Mouse (Mus musculus): ENCODE measurements at regions not wholly inside any gene's neighbourhood (a gene's known extent, or its start where the extent isn't known, plus 50 kb on each side); places are given as distances from the start of the nearest gene placed in this dataset.

- DNase-seq, result no peak
Observed at GRCm38 (mm10) chr14:105841888-105842287, 54.7 kb downstream of the Spry2 start.

DNA sequence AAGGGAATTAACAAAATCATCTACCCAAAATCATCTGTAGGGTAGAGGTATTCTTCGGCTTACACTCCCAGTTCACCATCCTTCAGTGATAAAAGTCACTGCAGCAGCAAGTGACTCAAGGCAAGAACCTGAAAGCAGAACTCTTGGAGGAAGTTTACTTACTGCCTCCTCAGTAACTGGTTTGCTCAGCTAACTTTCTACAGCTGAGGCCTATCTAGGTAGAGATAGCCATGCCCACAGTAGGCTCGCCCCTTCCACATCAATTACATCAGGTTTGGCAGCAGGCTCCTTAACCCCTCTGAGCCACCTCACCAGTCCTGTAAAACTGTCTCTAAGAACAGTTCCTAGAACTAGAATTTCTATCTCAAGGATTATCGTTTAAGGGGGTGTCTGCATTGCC is 59.1 kb downstream of the Spry2 start:
- no peak for DNase-seq

GRCm38 (mm10) chr14:105830701-105831100 is 65.9 kb downstream of the Spry2 start:
- no peak for DNase-seq

- DNase-seq, result no peak
Observed at GRCm38 (mm10) chr14:105830301-105830700, 66.3 kb downstream of the Spry2 start.

GRCm38 (mm10) chr14:105823129-105823528 is 73.5 kb downstream of the Spry2 start:
- DNase-seq, result no peak

- no peak for DNase-seq
Observed at GRCm38 (mm10) chr14:105822653-105823052, 74.0 kb downstream of the Spry2 start.

- DNase-seq, result no peak
Observed at GRCm38 (mm10) chr14:105819534-105819933, 77.1 kb downstream of the Spry2 start.

- DNase-seq, result no peak
Observed at GRCm38 (mm10) chr14:105818841-105819240, 77.8 kb downstream of the Spry2 start.

DNA sequence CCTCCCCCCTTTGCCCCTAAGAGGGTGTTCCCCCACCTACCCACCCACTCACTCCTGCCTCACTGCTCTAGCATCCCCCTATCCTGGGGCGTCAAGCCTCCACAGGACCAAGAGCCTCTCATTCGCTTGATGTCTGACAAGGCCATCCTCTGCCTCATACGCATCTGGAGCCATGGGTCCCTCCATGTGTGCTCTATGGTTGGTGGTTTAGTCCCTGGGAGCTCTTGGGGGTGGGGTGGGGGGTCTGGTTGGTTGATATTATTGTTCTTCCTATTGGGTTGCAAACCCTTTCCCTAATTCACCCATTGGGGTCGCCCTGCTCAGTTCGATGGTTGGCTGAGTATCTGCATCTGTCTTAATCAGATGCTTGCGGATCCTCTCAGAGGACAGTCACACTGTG is 79.1 kb downstream of the Spry2 start:
- DNase-seq, result no peak

DNA sequence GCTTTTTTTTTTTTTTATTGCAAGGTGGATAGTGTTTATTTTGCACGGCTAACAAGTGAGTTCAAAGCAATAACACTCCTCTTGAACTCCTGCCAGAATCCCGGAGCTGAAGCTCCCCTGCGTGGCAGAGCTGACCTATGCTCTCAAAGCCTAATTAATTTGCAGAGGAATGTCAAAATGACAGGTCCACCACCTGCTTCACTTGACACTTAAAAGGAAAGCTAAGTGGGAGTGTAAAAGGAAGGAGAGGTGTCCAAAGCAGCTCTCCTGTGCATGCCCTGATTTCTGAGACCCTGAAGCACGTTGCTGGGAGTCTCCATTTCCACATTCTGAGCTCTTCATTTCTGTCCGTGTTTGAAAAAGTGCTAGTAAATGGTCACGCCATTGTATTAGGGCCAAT is 80.8 kb downstream of the Spry2 start:
- peak; percentile 34 for DNase-seq

- DNase-seq, result no peak
Observed at GRCm38 (mm10) chr14:105815281-105815680, 81.3 kb downstream of the Spry2 start.

DNA sequence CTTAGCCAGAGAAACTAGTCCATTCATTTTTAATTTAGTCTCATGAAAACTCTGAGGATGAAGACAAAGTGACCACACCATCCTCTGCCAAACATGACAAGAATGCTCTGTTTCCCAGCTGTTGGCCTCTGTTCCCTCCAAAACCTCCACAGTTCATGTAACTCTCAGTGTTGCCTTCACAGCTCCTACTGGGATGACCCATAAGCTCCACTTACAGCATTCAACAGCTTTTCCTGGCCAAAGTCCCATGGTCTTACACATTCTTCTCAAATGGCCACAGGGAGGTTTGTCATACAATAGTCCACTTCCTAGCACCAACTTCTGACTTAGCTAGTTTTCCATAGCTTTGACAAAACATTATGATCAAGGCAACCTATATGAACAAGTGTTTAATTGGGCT is 83.0 kb downstream of the Spry2 start:
- no peak for DNase-seq

DNA sequence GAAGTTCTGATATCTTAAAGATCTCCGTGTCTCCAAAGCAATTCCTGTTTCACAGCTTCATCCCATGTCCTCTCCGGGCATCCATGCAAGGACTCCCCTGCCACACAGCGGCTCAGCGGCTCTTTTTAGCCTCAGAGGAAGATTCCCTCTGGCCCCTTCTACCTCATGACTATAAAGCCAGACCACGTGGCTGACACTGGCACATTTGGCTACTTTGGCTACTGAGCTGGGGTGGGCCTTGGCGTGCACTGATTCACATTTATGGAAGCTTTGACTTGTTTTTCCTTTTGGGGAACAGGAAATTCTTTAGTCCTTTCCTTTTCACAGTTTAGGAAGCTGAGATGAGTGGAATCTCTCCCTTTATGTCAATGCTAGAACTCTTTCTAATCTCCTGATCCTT is 83.5 kb downstream of the Spry2 start:
- DNase-seq, result no peak

DNA sequence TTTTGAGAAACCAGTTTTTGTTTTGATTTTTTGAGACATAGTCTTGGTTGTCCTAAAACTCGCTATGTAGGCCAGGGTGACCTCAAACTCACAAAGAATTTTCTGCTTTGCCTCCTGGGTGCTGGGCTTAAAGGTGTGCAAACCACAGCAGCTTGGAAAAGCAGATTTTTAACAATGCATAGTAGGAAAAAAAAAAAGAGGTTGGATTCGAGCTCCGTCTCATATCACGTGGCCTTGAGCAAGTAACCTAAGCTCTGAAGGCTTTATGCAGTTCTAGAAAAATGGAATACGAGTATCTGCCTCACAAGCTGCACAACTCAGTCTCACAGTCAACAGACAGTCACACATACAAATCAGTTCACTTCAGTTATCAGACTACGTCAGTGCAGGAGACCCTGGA is 90.9 kb downstream of the Spry2 start:
- no peak for DNase-seq

DNA sequence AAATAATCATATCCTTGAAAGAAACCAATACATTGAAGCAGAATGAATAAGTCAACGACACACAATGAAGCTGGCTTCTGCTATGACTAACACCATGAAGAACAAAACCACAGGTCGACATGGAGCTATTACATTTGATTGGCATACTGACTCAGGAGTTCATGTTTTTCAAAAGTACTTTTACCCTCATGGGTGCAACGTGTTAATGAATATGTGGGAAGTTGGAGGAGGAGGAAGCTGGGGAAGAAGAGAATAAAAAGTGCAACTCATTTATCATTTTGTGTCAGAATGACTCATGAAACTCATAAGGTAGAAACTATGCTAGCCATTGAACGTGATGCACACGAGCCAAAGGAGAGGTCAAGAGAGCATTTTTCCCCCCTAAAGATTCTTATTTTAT is 91.3 kb downstream of the Spry2 start:
- DNase-seq, result no peak

- DNase-seq, result peak; percentile 7
Observed at GRCm38 (mm10) chr14:105804761-105805160, 91.9 kb downstream of the Spry2 start.

DNA sequence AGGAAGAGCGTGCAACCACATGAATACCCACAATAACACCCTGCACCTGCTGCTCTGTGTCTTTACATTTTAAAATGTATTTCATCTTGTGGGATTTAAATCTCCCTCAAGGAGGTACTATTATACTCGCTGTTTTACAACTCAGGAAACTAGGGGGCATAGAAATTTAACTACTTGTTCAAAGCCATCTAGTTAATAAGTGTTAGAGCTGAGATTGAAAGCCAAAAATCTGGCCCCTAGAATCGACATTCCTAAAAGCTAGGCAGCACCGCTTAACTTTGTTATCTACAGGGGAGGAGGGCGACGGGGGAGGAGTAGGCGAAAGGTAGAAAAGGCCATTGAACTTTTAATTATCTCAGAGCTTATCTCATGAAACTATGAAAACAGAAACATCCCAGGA is 93.3 kb downstream of the Spry2 start:
- no peak for DNase-seq

DNA sequence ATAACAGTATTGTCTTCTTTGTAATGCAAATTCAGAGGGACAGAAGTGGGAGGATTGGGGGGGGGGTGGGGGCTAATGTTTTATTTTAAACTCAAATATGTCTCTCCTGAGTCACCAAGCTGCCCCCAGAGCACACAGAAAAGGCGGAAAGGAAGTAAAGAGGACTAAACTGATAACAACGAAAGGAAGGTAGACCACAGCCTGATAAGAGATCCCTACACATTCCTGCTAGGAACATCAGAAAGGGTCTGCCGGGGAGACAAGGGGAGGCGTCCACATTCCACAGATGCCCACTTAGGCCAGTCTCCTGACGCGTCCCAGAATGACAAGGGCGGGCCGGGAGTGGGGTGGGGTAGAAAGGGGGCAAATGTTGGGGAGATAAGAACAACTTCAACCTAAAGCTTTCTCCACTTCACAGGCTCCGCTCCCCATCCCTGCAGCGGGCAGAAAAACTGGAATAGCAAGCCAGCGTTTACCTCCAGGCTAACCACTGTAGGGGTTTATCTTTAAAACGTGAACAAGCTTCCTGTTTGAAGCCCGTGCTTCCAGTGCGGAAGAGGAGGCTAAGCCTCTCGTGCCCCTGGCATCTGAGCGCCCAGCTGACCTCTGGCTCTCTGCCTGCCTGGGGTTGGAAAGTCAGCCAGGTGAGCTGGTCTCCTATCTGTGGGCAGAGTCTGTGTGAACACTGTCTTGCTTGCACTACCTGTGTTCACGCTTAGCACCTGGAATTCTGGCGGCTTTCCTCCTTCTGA is 93.9 kb downstream of the Spry2 start:
- DNase-seq, result peak; percentile 33

- DNase-seq, result no peak
Observed at GRCm38 (mm10) chr14:105800142-105800925, 96.3 kb downstream of the Spry2 start.

DNA sequence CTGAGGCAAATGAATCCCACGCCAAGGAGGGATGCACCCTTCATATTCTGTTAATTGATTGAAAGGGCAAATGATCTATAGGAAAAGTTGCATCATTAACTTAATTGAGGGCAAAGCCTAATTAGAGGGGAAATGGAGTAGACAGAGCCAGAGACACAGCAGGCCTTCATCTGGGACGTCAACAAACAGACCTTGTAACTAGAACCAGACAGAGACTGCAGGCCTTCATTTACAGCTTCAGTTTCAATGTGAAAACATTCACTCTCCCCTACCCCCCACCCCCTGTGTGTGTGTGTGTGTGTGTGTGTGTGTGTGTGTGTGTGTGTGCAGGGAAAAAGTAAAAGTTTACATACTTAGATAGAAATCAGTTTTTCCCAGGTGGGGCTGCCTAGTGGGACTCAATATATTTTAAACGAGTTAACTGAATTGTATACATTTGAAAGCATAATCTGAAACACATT is 97.2 kb downstream of the Spry2 start:
- DNase-seq, result no peak

DNA sequence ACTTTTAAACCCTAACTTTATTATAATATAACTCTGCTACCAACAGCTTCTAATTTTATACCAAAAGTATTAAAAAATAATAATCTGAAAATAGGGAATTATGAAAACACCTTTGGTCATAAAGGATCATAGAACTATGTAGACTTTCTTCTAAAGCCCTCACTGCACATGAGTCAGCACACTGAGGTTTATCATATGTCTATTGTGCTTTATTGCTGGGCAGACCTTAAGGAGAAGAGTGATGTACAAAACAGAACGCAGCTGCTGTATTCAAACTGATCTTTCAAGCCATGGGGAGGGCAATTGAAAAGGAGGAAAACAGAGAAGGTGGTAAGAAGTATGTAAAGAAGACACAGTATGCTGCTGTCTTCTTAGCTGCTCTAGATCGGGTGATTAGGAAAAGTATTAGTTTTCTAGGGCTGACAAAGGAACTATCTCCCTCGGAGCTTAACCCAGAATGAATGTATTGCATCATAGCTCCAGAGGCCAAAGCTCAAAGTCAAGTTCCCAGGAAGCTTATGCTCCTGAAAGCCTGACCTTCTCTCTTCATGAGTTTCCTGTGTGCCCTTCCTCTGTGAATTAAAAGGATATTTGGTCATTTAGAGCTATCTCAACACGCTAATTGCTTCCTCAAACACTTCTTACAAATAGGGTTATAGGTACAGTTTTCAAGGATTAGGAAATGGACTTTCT is 103.5 kb downstream of the Spry2 start:
- no peak for DNase-seq

DNA sequence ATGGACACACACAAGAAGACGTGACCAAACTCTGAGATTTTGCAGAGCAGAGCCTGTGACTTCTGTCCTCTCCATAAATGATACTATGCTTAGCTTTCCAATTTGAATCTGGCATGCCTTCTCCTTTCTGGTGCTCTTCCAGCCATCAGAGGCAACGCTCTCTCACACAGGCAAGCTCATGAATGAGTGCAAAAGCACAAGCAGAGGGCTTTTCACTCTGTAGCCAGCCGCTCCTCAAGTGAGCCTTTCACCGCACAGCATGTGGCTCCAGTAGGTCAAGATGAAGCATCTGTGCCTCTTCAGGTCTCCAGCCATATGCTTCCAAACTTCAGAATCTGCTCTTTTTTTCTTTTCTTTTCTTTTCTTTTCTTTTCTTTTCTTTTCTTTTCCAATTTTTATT is 106.2 kb downstream of the Spry2 start:
- DNase-seq, result no peak

DNA sequence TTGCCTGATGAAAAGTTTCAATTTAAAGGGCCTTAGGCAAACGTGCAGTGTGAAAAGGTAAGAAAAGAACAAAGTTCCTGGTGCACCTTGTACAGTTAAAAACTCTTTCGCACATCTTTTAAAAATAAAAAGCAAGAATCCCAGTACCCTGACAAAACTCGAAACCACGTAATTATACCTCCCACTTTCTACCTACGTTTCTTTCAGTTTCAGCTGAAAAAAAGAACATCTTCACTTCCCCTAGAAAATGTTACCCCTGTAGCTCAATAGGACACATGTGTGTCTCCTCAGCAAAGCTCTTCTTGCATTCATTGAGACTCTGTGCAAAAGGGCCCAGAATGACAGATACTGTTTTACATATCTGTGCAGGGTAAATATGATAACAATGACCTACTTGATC is 113.2 kb downstream of the Spry2 start:
- DNase-seq, result no peak
